Mouse (Mus musculus): ENCODE measurements around the gene Alg12.
A peak's percentile ranks its signal among the peaks of the same experiment; 100 is the strongest.
"Not testable (repeated sequence)": the region's sequence is repeated elsewhere in the genome, so short reads cannot be mapped to it uniquely, and the experiment has no call there.

Gene Alg12

GRCm38 (mm10) chr15:88831482-88831881 lies 12.4 kb upstream of the Alg12 start:
- no peak for DNase-seq (ENCODE audit: low read depth, low spot score)

- no peak for DNase-seq (ENCODE audit: low read depth, low spot score)
These were observed 11.6 kb upstream of the Alg12 start for GRCm38 (mm10) chr15:88830696-88831095.

GRCm38 (mm10) chr15:88829791-88830440 lies 10.8 kb upstream of the Alg12 start:
- no peak for DNase-seq (ENCODE audit: low read depth, low spot score)

- peak; percentile 88 for DNase-seq (ENCODE audit: low read depth, low spot score)
These were observed 9.9 kb upstream of the Alg12 start for GRCm38 (mm10) chr15:88828800-88829705.

- peak; percentile 54 for DNase-seq (ENCODE audit: low read depth, low spot score)
These were observed 9.1 kb upstream of the Alg12 start for GRCm38 (mm10) chr15:88827991-88828799.

GRCm38 (mm10) chr15:88827466-88827865 lies 8.3 kb upstream of the Alg12 start:
- DNase-seq (ENCODE audit: low read depth, low spot score) = no peak

GRCm38 (mm10) chr15:88823376-88823775 lies 4.3 kb upstream of the Alg12 start:
- no peak for DNase-seq (ENCODE audit: low read depth, low spot score)

GRCm38 (mm10) chr15:88822513-88822912 lies 3.4 kb upstream of the Alg12 start:
- no peak for DNase-seq (ENCODE audit: low read depth, low spot score)

GRCm38 (mm10) chr15:88821403-88821802 lies 2.3 kb upstream of the Alg12 start:
- no peak for DNase-seq (ENCODE audit: low read depth, low spot score)

- DNase-seq (ENCODE audit: low read depth, low spot score) = no peak
These were observed 787 bp upstream of the Alg12 start for GRCm38 (mm10) chr15:88819906-88820303.

- no peak for DNase-seq (ENCODE audit: low read depth, low spot score)
These were observed 3.9 kb downstream of the Alg12 start for GRCm38 (mm10) chr15:88815196-88815700.

GRCm38 (mm10) chr15:88814411-88815047 lies 4.6 kb downstream of the Alg12 start:
- DNase-seq (ENCODE audit: low read depth, low spot score) = no peak

- not testable (repeated sequence) for DNase-seq (ENCODE audit: low read depth, low spot score)
These were observed 5.2 kb downstream of the Alg12 start for GRCm38 (mm10) chr15:88813873-88814272.

GRCm38 (mm10) chr15:88813262-88813661 lies 5.9 kb downstream of the Alg12 start:
- no peak for DNase-seq (ENCODE audit: low read depth, low spot score)

GRCm38 (mm10) chr15:88810369-88810768 lies 8.7 kb downstream of the Alg12 start:
- DNase-seq (ENCODE audit: low read depth, low spot score) = no peak

GRCm38 (mm10) chr15:88808121-88808520 lies 11.0 kb downstream of the Alg12 start:
- DNase-seq (ENCODE audit: low read depth, low spot score) = no peak

- DNase-seq (ENCODE audit: low read depth, low spot score) = no peak
These were observed 16.8 kb downstream of the Alg12 start for GRCm38 (mm10) chr15:88802348-88802747.

GRCm38 (mm10) chr15:88801903-88802302 lies 17.2 kb downstream of the Alg12 start:
- no peak for DNase-seq (ENCODE audit: low read depth, low spot score)

GRCm38 (mm10) chr15:88800921-88801354 lies 18.2 kb downstream of the Alg12 start:
- DNase-seq (ENCODE audit: low read depth, low spot score) = no peak

GRCm38 (mm10) chr15:88799950-88800371 lies 19.2 kb downstream of the Alg12 start:
- no peak for DNase-seq (ENCODE audit: low read depth, low spot score)

GRCm38 (mm10) chr15:88794729-88795128 lies 24.4 kb downstream of the Alg12 start:
- not testable (repeated sequence) for DNase-seq (ENCODE audit: low read depth, low spot score)

Data from forelimb bud, embryonic 11.5 days (tissue).